Mouse (Mus musculus): ENCODE measurements around the gene Gm3448. TPM values are rescaled to one million over a fixed set of nuclear protein-coding genes. Genes with fewer than 3 reads are reported as not detected.
"Not testable (repeated sequence)": the region's sequence is repeated elsewhere in the genome, so short reads cannot be mapped to it uniquely, and the experiment has no call there.

Gm3448 gene
- polyA plus RNA-seq, 1 experiment: 0.31 TPM

DNA sequence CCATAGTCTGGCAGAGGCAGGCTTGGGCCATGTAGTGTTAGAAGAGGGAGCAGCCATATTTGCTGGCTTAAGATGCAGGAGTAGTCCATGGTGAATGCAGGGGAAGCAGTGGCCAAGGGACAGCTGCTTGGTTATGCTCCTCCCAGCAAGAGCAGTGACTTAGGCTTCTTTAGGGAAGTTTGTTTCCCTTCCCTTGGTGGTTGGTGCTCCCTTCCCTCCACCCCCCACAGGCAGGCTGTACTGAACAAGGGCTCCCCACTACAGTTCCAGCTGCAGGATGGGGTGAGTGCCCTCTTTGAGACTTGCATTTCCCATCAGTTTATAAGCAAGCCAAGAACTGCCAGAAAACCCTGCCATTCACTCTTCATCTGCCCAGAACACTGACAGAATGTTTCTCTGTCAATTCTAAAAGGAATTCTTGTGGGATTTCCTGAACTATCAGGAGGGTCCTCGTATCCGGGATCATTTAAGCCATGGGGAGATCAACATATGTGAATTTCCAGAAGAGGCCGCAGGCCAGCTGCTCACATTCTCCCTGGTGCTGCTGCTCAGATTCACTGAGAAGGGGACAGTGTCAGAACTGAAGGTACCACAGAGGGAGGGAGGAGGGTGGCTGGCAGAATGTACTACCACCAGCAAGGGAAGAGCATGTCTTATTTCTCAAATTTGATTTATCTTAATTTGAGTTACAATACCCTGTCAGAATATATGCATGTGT, 19.7 kb downstream of the Gm3448 start:
- H3K79me2 ChIP-seq (ENCODE audit: control insufficient read depth, insufficient read depth); H3K4me3 ChIP-seq; H3K36me3 ChIP-seq (ENCODE audit: control insufficient read depth, insufficient read depth); H3K27me3 ChIP-seq (ENCODE audit: control insufficient read depth, insufficient read depth, insufficient read length); H3ac ChIP-seq (ENCODE audit: control insufficient read depth, insufficient read length); H3K4me2 ChIP-seq (ENCODE audit: low read depth): not testable (repeated sequence)

DNA sequence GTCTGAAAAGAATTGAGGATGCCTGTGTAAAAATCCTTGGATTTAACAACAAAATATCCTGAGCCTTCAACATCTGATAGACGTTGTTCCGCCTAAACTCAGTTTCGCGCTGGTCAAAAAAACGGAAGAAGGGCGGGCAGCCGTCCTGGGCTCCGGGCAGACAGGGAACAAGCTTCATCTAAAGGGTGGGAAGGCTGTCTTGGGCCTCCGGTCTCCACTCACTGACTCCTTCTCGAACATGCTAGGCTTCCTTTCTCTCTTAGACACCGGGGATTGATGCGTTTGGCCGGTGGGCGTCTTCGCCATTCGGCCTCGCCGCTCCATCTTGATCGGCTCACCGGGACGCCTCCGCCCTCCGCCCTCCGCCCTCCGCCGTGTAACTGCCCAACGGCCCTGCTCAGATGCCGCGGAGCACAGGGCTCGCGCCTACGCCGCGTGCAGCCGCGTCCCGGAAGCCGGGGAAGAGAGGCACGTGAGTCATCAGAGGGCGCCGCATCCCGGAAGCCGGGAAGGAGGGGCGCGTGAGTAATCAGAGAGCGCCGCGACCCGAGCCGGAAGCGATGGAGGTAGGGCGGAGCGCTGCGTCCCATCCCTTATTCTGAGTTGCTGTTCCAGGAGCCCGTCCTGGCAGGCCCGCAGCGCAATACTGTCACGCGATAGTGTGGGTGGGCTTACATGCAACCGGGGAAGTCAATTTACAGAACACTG, 31.5 kb downstream of the Gm3448 start, which contains the start of gene Gm3435:
Gene Gm3435, plus strand, starts transcription at position 471 of the 708 bp plus-strand sequence.
- H3ac ChIP-seq (ENCODE audit: control insufficient read depth, insufficient read length); H3K36me3 ChIP-seq (ENCODE audit: control insufficient read depth, insufficient read depth); H3K4me3 ChIP-seq; H3K27me3 ChIP-seq (ENCODE audit: control insufficient read depth, insufficient read depth, insufficient read length); H3K79me2 ChIP-seq (ENCODE audit: control insufficient read depth, insufficient read depth); H3K4me2 ChIP-seq (ENCODE audit: low read depth): not testable (repeated sequence)

DNA sequence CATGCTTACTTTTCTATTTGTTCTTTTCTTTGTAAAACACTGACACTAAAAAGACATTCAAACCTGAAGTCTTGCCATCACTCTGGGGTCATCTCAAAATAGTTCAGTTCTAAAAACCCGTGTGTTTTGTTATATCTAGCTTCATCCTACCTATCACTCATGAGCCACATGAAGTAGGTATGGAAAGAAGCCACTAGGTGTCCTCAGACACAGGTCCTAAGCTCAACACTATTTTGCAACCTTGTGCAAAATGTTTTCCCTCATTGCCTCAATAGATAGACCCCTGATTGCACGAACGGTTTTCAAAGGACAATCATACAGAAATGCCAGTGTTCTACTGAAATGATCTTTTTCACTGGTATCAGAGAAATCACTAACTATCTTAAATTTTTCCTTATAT, 32.2 kb downstream of the Gm3448 start:
- H3K79me2 ChIP-seq (ENCODE audit: control insufficient read depth, insufficient read depth); H3K4me3 ChIP-seq; H3K4me2 ChIP-seq (ENCODE audit: low read depth); H3ac ChIP-seq (ENCODE audit: control insufficient read depth, insufficient read length); H3K36me3 ChIP-seq (ENCODE audit: control insufficient read depth, insufficient read depth); H3K27me3 ChIP-seq (ENCODE audit: control insufficient read depth, insufficient read depth, insufficient read length): not testable (repeated sequence)

DNA sequence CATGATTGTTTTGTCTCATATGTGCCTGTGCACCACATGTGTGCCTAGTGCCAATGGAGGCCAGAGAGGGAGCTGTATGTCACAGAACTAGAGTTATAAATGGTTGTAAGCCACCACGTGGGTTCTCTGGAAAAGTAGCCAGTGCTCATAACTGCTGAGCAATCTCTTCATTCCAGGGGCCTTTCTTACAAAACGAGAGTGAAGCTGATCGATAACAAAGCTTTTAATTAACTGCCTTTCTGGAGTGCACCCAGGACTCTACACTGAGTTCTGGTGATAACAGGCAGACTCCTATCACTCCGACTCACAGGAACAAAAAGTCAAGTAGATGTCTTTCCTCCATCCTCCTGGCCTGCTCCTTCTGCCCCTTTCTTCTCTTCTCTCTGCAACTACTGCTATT, 41.3 kb downstream of the Gm3448 start:
- not testable (repeated sequence) for H3K36me3 ChIP-seq (ENCODE audit: control insufficient read depth, insufficient read depth); H3K79me2 ChIP-seq (ENCODE audit: control insufficient read depth, insufficient read depth); H3K4me2 ChIP-seq (ENCODE audit: low read depth); H3ac ChIP-seq (ENCODE audit: control insufficient read depth, insufficient read length); H3K27me3 ChIP-seq (ENCODE audit: control insufficient read depth, insufficient read depth, insufficient read length); H3K4me3 ChIP-seq

DNA sequence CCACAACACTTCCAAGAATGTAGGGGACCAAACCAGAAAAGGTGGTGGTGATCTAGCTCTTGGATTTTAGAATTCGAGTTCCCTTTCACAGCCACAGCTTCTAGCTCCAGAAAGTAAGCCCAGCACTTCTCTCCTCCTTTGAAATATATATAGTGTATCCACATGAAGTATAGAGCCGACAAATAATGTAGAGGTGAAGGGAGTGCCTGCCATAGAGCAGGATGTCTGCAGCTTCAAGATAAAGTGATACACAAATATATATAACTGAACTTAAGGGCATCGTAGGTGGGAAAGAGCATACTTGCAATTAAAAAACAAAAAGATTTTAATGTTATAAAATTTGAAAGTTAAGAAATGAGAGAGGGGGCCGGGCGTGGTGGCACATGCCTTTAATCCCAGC, 47.2 kb downstream of the Gm3448 start:
- H3K4me3 ChIP-seq; H3K4me2 ChIP-seq (ENCODE audit: low read depth); H3ac ChIP-seq (ENCODE audit: control insufficient read depth, insufficient read length); H3K36me3 ChIP-seq (ENCODE audit: control insufficient read depth, insufficient read depth); H3K79me2 ChIP-seq (ENCODE audit: control insufficient read depth, insufficient read depth); H3K27me3 ChIP-seq (ENCODE audit: control insufficient read depth, insufficient read depth, insufficient read length): not testable (repeated sequence)

DNA sequence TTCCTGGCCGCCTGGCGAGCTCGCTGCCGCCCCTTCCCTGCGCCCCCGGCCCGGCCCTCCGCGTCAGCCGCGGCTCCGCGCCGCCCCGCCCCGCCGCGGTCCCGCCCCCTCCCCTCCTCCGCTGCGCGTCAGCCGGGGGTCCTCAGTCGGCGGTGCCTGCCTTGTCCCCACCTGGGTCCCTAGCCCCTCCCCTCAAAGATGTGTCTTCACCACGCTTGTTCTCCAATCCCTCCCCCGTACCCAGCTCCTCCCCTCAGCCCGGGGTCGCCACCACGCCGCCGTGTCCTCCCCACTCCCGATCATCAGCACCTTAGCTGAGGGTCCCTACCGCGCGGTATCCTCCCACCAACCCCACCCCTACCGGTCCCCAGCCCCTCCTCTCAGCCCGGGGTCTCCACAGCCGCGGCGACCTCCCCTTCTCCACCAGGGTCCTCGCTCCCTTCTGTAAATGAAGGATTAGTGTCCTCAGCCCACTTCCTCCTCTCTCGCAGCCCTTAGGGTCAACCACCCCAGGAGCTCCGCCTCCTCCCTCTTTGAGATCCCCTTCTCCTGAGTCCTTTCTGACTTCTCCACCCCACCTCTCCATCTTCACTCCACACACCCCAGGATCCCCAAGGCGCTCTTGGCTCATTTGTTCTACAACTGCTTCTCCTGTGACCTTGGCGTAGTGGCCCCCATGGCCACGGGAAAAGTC, 48.1 kb downstream of the Gm3448 start:
- H3K4me2 ChIP-seq (ENCODE audit: low read depth); H3K4me3 ChIP-seq; H3ac ChIP-seq (ENCODE audit: control insufficient read depth, insufficient read length); H3K27me3 ChIP-seq (ENCODE audit: control insufficient read depth, insufficient read depth, insufficient read length); H3K79me2 ChIP-seq (ENCODE audit: control insufficient read depth, insufficient read depth); H3K36me3 ChIP-seq (ENCODE audit: control insufficient read depth, insufficient read depth): not testable (repeated sequence)

DNA sequence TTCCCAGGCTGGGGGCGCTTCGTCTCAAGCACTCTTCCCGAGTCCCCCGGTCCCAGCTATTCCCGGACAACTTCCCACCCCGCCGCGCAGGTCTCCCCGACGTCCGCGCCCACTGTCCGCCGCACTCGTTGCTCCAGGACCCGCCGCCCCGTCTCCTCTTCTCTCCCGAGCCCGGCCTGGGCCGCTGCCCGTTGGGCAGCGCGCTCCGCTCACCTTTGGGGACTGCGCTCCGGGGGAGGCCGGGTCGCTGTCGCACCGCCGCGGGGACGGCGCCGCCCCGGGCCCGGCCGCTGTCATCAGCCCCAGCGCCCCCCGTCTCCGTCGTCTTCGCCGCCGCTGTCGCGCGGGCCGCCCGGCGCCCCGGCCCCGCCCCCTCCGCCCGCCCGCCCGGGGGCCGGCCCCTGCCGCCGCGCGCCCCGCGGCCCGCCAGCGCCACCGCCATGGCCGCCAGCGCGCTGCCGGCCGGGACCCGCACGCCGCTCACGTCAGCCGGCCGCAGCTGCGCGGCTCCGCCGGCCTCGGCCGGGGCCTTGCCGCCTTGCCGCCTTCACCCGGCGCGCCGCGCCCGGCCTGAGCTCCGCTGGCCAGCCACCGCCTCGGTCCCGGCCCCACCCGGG, 48.7 kb downstream of the Gm3448 start:
- not testable (repeated sequence) for H3K4me2 ChIP-seq (ENCODE audit: low read depth); H3K4me3 ChIP-seq; H3K36me3 ChIP-seq (ENCODE audit: control insufficient read depth, insufficient read depth); H3ac ChIP-seq (ENCODE audit: control insufficient read depth, insufficient read length); H3K27me3 ChIP-seq (ENCODE audit: control insufficient read depth, insufficient read depth, insufficient read length); H3K79me2 ChIP-seq (ENCODE audit: control insufficient read depth, insufficient read depth)

DNA sequence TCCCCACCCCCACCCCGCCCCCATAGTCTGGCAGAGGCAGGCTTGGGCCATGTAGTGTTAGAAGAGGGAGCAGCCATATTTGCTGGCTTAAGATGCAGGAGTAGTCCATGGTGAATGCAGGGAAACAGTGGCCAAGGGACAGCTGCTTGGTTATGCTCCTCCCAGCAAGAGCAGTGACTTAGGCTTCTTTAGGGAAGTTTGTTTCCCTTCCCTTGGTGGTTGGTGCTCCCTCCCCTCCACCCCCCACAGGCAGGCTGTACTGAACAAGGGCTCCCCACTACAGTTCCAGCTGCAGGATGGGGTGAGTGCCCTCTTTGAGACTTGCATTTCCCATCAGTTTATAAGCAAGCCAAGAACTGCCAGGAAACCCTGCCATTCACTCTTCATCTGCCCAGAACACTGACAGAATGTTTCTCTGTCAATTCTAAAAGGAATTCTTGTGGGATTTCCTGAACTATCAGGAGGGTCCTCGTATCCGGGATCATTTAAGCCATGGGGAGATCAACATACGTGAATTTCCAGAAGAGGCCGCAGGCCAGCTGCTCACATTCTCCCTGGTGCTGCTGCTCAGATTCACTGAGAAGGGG, 51.1 kb downstream of the Gm3448 start:
- not testable (repeated sequence) for H3K4me3 ChIP-seq; H3K27me3 ChIP-seq (ENCODE audit: control insufficient read depth, insufficient read depth, insufficient read length); H3ac ChIP-seq (ENCODE audit: control insufficient read depth, insufficient read length); H3K79me2 ChIP-seq (ENCODE audit: control insufficient read depth, insufficient read depth); H3K36me3 ChIP-seq (ENCODE audit: control insufficient read depth, insufficient read depth)
- peak overlapping the region; percentile 65 for H3K4me2 ChIP-seq (ENCODE audit: low read depth)

DNA sequence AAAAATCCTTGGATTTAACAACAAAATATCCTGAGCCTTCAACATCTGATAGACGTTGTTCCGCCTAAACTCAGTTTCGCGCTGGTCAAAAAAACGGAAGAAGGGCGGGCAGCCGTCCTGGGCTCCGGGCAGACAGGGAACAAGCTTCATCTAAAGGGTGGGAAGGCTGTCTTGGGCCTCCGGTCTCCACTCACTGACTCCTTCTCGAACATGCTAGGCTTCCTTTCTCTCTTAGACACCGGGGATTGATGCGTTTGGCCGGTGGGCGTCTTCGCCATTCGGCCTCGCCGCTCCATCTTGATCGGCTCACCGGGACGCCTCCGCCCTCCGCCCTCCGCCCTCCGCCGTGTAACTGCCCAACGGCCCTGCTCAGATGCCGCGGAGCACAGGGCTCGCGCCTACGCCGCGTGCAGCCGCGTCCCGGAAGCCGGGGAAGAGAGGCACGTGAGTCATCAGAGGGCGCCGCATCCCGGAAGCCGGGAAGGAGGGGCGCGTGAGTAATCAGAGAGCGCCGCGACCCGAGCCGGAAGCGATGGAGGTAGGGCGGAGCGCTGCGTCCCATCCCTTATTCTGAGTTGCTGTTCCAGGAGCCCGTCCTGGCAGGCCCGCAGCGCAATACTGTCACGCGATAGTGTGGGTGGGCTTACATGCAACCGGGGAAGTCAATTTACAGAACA, 62.8 kb downstream of the Gm3448 start, which contains the start of the genes 9030025P20Rik and Gm3417:
Gene 9030025P20Rik, plus strand, starts transcription at position 107 of the 677 bp plus-strand sequence.
Gene Gm3417, minus strand, starts transcription at position 429 of the 677 bp plus-strand sequence.
- H3K79me2 ChIP-seq (ENCODE audit: control insufficient read depth, insufficient read depth); H3K4me3 ChIP-seq; H3ac ChIP-seq (ENCODE audit: control insufficient read depth, insufficient read length); H3K27me3 ChIP-seq (ENCODE audit: control insufficient read depth, insufficient read depth, insufficient read length); H3K36me3 ChIP-seq (ENCODE audit: control insufficient read depth, insufficient read depth); H3K4me2 ChIP-seq (ENCODE audit: low read depth): not testable (repeated sequence)

DNA sequence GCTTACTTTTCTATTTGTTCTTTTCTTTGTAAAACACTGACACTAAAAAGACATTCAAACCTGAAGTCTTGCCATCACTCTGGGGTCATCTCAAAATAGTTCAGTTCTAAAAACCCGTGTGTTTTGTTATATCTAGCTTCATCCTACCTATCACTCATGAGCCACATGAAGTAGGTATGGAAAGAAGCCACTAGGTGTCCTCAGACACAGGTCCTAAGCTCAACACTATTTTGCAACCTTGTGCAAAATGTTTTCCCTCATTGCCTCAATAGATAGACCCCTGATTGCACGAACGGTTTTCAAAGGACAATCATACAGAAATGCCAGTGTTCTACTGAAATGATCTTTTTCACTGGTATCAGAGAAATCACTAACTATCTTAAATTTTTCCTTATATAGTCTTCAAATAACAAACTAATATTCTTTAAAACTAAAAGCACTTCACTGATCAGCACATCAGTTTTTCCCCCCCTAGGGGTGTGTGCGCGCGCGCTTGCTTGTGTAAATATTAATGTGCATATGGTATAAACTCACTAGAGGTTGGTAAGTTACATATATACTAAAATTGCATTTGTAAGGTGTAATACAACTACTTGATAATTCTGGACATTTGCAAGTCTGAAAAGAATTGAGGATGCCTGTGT, 63.5 kb downstream of the Gm3448 start:
- not testable (repeated sequence) for H3ac ChIP-seq (ENCODE audit: control insufficient read depth, insufficient read length); H3K4me3 ChIP-seq; H3K27me3 ChIP-seq (ENCODE audit: control insufficient read depth, insufficient read depth, insufficient read length); H3K36me3 ChIP-seq (ENCODE audit: control insufficient read depth, insufficient read depth); H3K4me2 ChIP-seq (ENCODE audit: low read depth); H3K79me2 ChIP-seq (ENCODE audit: control insufficient read depth, insufficient read depth)

DNA sequence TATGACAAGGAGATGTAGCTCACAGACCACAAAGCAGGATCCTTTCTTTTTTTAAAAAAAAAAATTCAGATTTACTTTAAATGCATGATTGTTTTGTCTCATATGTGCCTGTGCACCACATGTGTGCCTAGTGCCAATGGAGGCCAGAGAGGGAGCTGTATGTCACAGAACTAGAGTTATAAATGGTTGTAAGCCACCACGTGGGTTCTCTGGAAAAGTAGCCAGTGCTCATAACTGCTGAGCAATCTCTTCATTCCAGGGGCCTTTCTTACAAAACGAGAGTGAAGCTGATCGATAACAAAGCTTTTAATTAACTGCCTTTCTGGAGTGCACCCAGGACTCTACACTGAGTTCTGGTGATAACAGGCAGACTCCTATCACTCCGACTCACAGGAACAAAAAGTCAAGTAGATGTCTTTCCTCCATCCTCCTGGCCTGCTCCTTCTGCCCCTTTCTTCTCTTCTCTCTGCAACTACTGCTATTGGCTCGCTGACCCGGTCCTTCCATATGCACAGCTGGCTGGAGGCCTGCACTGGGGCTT, 72.9 kb downstream of the Gm3448 start:
- not testable (repeated sequence) for H3K27me3 ChIP-seq (ENCODE audit: control insufficient read depth, insufficient read depth, insufficient read length); H3K4me3 ChIP-seq; H3ac ChIP-seq (ENCODE audit: control insufficient read depth, insufficient read length); H3K4me2 ChIP-seq (ENCODE audit: low read depth); H3K79me2 ChIP-seq (ENCODE audit: control insufficient read depth, insufficient read depth); H3K36me3 ChIP-seq (ENCODE audit: control insufficient read depth, insufficient read depth)
